Mouse (Mus musculus) liver, adult 10 weeks (tissue): ENCODE measurements around the gene Creb1. TPM values are rescaled to one million over a fixed set of nuclear protein-coding genes. Genes with fewer than 3 reads are reported as not detected.

Experiments used
- polyA plus RNA-seq: library from polyadenylated mRNA; stranded (reverse); fragments of 350-450 nt; fragmentation: Illumina TruSeq; extraction: RNeasy Lipid Tissue Mini Kit (QIAGEN cat#74804); gene quantifications from one replicate; pipeline ENCODE4 v1.2.3, GENCODE M21; 2014; ENCODE audit warnings: low read depth, low replicate concordance

Creb1 gene
- 13.1 TPM for polyA plus RNA-seq

GRCm38 (mm10) chr1:64532589-64533470, at the start of gene Creb1:
TSS of gene Creb1 (plus strand) at chr1:64532645.

GRCm38 (mm10) chr1:64616881-64617714, 84.7 kb downstream of the Creb1 start, which contains the start of gene Mettl21a:
TSS of gene Mettl21a (minus strand) at chr1:64617242.

Other genes starting within 250 kb of the Creb1 start
- gene Mettl21a, start 84.6 kb downstream of the Creb1 start, polyA plus RNA-seq, result 7.0 TPM
- gene Ccnyl1, start 157.8 kb downstream of the Creb1 start, polyA plus RNA-seq, result 5.9 TPM
- 2.6 TPM for gene Fzd5, start 205.1 kb downstream of the Creb1 start, polyA plus RNA-seq